Mouse (Mus musculus): ENCODE data around the gene Pitpnm1.

Pitpnm1 gene

DNA sequence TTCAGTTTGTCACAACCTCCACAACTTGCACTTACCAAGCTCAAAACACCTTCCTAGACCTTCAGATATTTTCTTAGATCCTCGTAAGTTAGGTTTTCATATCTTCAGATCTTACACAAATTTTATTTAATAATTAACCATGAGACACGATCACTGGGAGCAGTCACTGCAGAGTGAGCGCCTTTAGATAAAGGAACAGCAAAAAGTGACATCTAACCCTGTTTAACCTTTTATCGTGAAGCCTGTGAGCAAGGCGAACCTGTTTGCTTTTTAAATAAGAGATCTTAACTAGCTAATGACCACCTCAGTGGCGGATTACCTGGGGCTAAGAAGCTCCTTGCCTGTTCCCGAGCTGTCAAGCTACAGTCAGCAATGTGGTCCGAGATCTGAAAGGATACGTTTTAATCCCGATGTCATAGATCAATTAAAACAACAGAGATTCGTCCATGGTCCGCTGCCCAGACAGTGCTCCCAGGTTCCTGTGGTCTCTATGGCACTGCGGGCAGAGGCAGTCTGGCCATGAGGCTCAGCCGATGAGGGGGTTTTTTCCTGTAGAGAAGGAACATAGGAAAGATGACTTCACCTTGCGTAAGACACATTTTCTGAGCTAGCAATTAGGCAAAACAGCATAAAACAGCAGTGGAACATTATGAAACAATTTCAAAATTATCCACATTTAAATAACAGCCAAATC lies 30.9 kb upstream of the Pitpnm1 start:
- DNase-seq (ENCODE audit: low read depth, low spot score): no peak

DNA sequence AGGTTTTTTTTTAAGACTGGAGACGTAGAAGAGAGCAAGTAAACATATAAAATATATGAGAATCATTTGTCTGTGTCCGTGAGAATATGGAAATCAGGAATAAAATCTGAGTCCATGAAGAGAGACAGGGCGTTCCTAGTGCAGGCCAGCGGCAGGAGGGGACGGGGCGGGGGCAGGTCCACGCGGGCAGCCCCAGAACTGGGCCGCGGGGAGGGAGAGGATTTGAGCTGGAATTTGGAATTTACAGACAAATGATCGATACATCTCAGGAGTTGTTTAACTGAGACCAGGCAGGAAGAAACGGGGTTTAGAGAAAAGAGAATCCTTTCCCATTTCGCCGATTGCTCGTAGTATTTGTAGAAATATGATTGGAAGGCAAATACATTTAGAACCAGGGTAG lies 29.5 kb upstream of the Pitpnm1 start:
- DNase-seq (ENCODE audit: low read depth, low spot score): no peak

DNA sequence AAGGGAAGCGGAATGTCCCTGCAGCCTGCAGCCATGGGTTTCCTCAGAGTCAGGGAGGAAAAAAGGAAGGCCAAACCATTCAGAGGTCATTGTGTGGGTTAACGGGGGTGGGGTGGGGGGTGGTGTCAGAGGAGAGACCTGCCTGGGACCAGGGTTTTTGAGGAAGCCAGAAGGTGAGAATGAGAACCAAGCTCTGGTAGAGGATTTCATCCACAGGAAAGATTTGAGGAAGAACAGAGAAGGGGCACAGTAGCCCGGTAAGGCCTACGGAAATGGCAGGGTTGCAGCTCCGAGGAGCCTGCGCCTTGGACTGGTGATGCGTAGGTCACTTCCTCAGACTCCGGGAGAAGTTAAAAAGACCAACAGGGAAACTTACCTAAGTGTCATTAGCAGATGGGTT lies 29.0 kb upstream of the Pitpnm1 start:
- DNase-seq (ENCODE audit: low read depth, low spot score): no peak

- DNase-seq (ENCODE audit: low read depth, low spot score): no peak
These were observed 28.4 kb upstream of the Pitpnm1 start for GRCm38 (mm10) chr19:4071406-4071805.

- DNase-seq (ENCODE audit: low read depth, low spot score): no peak
These were observed 26.9 kb upstream of the Pitpnm1 start for GRCm38 (mm10) chr19:4072706-4073424.

- no peak for DNase-seq (ENCODE audit: low read depth, low spot score)
These were observed 24.3 kb upstream of the Pitpnm1 start for GRCm38 (mm10) chr19:4075531-4075930.

DNA sequence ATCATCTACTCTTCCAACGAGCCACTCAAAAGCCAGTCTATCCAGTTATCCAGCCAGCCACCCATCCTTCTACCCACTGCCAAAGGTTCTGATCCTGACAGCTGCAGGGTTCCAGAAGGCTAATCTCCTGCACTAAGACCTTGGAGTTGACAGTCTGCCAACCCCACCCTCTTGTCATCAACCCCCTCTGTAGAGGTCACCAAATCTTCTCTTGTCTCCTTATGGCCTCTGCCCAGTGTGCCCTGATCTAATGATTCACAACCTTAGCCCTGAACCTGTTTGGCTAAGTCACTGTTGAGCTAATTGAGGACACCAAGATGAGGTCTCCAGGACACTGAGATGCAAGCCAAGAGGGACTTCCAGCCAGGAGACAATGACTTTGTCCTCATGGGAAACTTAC lies 20.2 kb upstream of the Pitpnm1 start:
- DNase-seq (ENCODE audit: low read depth, low spot score): no peak

DNA sequence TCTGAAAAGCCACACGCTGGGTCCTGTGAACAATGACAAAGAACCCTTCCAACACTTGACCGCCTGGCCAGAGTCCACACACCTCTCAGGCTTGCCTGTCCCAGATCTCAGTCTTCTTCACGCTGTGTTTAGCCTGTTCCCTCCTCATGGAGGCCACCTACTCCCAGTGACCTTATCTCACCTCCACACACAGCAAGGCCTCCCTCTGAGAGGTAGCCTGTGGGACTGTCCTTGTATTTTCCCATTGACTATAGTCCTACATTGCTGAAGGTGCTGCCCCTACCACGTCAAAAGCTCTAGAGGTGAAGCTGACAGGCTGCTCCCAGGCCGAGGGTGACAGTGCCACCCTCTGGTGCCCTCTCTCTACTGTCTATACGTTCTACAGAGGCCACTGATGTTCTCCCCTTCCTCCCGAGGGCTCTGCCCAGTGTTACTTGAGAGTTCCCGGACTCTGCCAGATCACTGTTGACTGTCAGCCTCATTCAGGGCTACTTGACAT lies 19.2 kb upstream of the Pitpnm1 start:
- no peak for DNase-seq (ENCODE audit: low read depth, low spot score)

DNA sequence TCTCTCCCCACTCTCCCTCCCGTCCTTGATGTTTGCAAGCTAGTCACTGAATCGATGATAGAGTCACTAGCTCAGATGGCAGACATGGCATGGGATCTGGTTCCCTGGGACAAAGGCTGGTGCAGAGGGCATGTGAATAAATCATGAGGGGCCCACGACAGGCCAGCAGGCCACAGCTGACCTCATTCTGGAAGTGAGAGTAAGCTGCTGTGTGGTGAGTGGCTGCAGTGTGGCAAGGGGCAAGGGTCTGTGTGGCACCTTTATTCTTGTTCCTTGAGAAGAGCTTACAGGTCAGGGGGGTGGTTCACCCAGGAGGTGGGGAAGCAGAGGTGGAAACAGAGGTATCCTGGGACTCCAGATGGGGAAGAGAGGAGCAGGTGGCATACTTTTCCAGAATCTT lies 18.4 kb upstream of the Pitpnm1 start, which contains the start of gene Cabp2:
Cabp2 (plus strand) TSS at position 185 of the 400 bp plus-strand sequence.
- no peak for DNase-seq (ENCODE audit: low read depth, low spot score)

DNA sequence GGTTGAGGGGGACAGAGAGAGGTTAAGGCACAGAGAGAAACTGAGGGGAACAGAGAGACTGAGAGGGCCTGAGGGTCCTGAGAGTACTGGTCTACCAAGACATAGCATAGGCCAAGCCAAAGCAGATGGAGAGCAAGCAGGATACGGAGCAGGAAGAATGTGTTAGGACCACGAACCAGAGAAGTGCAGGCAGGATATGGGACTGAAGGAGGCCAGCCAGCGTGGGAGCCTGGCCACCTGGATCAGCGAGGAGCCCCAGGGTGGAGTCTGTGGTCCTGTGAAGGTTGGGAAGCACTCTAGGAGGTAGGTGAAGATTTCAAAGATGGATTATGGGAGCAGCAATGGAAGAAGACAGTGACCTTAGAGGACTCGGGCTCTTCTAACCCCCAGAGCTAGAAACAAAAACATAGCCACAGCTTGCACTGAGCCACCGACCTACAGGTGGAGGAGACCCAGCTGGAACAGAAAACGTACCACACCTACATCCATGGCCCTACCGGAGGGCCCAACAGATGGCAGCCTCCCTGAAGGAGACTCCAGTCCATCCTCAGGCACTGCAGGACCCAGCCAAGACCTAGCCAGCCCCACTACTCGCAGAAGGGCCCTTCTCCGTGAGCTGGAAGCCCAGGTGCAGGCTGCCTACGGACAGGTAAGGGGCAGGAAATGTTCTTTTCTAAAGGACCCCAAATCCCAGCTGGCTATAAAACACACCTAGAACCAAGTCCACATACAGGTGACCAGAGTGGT lies 17.4 kb upstream of the Pitpnm1 start:
- DNase-seq (ENCODE audit: low read depth, low spot score): no peak

GRCm38 (mm10) chr19:4083316-4083715 lies 16.5 kb upstream of the Pitpnm1 start:
- DNase-seq (ENCODE audit: low read depth, low spot score): no peak

DNA sequence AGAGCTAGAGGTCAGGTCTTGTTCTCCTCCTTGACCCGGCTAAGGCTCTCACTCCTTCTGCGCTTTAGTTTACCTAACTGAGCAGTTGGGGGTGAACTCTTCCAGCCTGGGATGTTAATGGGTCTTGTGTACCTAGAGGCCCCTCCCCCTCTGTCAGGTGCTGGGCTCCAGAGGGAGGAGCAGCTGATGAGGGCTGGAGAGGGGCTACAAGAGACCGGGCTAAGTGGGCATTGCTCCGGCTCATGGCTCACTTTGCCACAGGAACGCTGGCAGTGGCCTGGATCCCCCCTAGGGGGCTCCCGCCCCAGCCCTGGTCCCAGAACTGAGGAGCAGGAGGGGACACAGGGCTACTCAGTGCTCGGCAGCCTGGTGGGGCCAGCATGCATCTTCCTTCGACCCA lies 16.0 kb upstream of the Pitpnm1 start:
- DNase-seq (ENCODE audit: low read depth, low spot score): no peak

GRCm38 (mm10) chr19:4084984-4085383 lies 14.8 kb upstream of the Pitpnm1 start:
- no peak for DNase-seq (ENCODE audit: low read depth, low spot score)

- DNase-seq (ENCODE audit: low read depth, low spot score): no peak
These were observed 13.6 kb upstream of the Pitpnm1 start for GRCm38 (mm10) chr19:4086156-4086555.

DNA sequence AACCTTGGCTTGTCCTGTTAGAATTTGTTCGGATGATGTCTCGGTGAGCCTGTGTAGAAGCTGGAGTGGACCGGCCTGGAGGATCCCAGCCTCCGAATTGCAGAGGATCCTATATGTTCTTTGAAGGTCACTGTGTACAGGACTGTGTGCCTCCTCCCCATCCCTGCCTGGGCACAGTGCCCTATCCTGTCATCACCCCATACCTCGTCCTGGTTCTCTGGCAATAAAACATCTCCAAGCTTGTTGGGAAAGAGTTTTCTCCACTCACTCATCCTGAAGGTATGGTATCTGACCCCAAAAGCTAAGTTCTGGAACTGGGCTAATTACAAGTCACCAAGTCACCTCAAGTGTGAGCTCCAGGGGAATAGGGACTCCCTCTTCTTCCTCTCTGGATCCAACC lies 12.7 kb upstream of the Pitpnm1 start:
- no peak for DNase-seq (ENCODE audit: low read depth, low spot score)

DNA sequence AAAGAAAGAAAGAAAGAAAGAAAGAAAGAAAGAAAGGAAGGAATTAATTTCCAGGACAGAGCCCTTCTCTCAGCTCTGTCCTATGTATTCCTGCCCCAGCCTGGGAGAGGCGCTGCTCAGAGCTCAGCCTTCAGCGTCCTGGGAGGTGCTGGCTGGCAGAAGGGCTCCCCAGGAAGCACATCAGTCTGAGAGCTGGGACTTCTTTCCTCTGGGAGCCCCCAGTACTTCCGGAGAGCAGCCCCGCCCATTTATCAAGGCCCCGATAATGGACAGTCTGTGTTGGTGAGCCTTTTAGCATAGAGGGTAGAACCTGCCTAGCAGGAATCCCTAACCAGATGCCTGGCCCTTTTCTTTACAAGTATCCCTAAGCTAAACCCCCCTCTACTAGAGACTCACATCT lies 11.7 kb upstream of the Pitpnm1 start:
- no peak for DNase-seq (ENCODE audit: low read depth, low spot score)

GRCm38 (mm10) chr19:4089128-4089527 lies 10.7 kb upstream of the Pitpnm1 start:
- no peak for DNase-seq (ENCODE audit: low read depth, low spot score)

DNA sequence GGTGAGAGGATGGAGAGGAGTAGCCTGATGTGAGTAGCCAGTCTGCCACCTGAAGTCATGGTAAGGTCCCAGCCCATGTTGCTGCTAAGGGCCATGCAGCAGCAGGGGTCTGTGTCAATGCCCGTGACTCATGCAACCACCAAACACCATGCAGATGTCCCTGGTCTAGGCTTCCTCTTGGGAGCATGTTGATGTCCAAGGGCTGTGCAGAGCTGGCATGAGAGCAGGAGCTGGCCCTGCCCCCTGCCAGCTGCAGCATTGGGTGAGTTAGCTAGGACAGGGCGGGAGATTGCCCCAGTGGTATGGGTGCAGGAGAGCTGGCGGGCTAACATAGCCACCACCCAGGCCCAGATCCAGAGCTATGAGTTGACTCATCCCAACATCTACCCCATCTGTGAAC lies 9.4 kb upstream of the Pitpnm1 start:
- DNase-seq (ENCODE audit: low read depth, low spot score): no peak

- no peak for DNase-seq (ENCODE audit: low read depth, low spot score)
These were observed 8.4 kb upstream of the Pitpnm1 start for GRCm38 (mm10) chr19:4091383-4091782.

GRCm38 (mm10) chr19:4092750-4093149 lies 7.0 kb upstream of the Pitpnm1 start:
- DNase-seq (ENCODE audit: low read depth, low spot score): no peak

DNA sequence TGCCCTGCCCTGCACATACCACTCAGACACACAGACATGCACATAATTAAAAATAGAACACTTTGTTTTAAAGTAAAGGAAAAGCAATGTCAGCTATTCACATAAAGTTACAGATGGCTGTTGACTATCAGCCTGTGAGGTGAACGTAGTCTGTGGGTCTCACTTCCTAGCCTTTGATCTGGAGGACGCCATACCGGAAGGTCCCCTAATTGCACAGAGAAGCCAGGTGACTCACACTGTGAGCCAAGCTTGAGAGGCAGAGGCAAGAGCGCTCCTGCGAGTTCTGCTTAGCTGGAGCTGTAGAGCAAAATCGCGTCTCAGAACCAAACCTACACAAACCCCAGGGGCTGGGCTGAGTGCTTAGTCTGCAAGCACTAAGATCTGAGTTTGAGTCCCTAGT lies 6.0 kb upstream of the Pitpnm1 start:
- no peak for DNase-seq (ENCODE audit: low read depth, low spot score)

DNA sequence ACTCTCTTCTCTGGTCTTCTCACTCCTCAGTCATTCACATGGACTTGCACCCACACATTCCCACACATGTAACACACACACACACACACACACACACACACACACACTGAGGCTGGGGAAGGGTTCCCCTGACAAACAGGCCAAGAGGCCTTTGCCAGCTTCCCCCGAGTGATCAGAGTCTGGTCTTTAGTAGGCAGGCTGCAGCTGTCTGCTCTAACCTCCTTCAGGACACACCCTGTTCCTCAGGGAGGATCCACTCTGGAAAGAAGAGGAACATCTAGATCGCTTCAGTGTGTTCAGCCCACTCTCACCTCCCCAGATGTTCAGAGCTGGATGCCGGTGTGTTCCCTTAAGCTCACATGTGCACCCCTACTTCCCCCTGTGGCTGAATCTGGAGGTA lies 5.5 kb upstream of the Pitpnm1 start:
- DNase-seq (ENCODE audit: low read depth, low spot score): no peak
